Mouse (Mus musculus): ENCODE measurements around the gene Dnajc11. TPM values are rescaled to one million over a fixed set of nuclear protein-coding genes. Genes with fewer than 3 reads are reported as not detected.

Dnajc11 gene
- polyA plus RNA-seq, 1 experiment = 45.5 TPM

- H3K79me2 ChIP-seq (ENCODE audit: control insufficient read depth, insufficient read depth) = no peaks in the 10 kb centered on the region
- H3K4me3 ChIP-seq = no peak overlapping the region
- no peak overlapping the region for H3ac ChIP-seq (ENCODE audit: control insufficient read depth, insufficient read length)
- H3K27me3 ChIP-seq (ENCODE audit: control insufficient read depth, insufficient read depth, insufficient read length) = no peaks in the 10 kb centered on the region
- no peaks in the 10 kb centered on the region for H3K36me3 ChIP-seq (ENCODE audit: control insufficient read depth, insufficient read depth)
- H3K4me2 ChIP-seq (ENCODE audit: low read depth) = no peak overlapping the region
- TF ChIP-seq E2F4 (IDR thresholded peaks at IDR 0.05; ENCODE audit: insufficient read depth) (no peak), CEBPB (IDR thresholded peaks at IDR 0.05; ENCODE audit: insufficient read depth, poor library complexity, severe bottlenecking) (no peak), MAX (IDR thresholded peaks at IDR 0.05; ENCODE audit: low read depth) (no peak), MYOG (IDR thresholded peaks at IDR 0.05; ENCODE audit: control insufficient read depth in 1 of 3, insufficient read depth in 1 of 3, insufficient read length in 2 of 3, low read depth in 2 of 3) (no peak), POLR2A (IDR thresholded peaks at IDR 0.05; ENCODE audit: insufficient read length, low read depth) (no peak), TCF12 (IDR thresholded peaks at IDR 0.05; ENCODE audit: insufficient read depth, poor library complexity, severe bottlenecking) (no peak)
Measured at GRCm38 (mm10) chr4:151898600-151899245, 34.8 kb upstream of the Dnajc11 start.

- TF ChIP-seq TCF12 (IDR thresholded peaks at IDR 0.05; ENCODE audit: insufficient read depth, poor library complexity, severe bottlenecking) = no peak
- no peak for TF ChIP-seq MYOG (IDR thresholded peaks at IDR 0.05; ENCODE audit: control insufficient read depth in 1 of 3, insufficient read depth in 1 of 3, insufficient read length in 2 of 3, low read depth in 2 of 3)
- no peak for TF ChIP-seq E2F4 (IDR thresholded peaks at IDR 0.05; ENCODE audit: insufficient read depth)
- no peak for TF ChIP-seq MAX (IDR thresholded peaks at IDR 0.05; ENCODE audit: low read depth)
- no peak for TF ChIP-seq TCF3 (IDR thresholded peaks at IDR 0.05; ENCODE audit: insufficient read length, low read depth)
- TF ChIP-seq MYOD1 (IDR thresholded peaks at IDR 0.05; ENCODE audit: control insufficient read depth in 1 of 3, insufficient read length in 2 of 3, low read depth in 2 of 3) = no peak
- no peak for TF ChIP-seq SRF (IDR thresholded peaks at IDR 0.05; ENCODE audit: control insufficient read depth, insufficient read length, low read depth)
- TF ChIP-seq REST (IDR thresholded peaks at IDR 0.05; ENCODE audit: insufficient read depth, insufficient read length) = no peak
- no peaks in the 10 kb centered on the region for H3K79me2 ChIP-seq (ENCODE audit: control insufficient read depth, insufficient read depth)
Measured at GRCm38 (mm10) chr4:151899707-151900384, 33.6 kb upstream of the Dnajc11 start.

DNA sequence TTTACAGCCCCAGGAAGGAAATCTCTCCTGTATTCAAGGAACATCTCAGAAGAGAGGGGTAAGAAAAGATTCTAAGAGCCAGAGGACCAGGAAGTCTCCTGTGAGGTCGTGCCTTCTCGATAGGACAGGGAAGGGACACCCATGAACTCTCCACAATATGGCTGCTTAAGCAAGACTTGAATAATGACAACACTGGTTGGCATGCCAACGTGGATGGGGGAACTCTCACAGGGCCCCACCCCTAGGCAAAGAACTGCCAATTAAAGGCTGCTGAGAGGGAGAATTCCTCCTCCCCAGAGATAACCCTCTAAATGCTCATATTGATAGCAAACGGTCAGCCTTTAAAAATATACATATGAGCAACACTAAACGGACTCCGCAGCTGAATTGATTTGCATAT, 32.8 kb upstream of the Dnajc11 start:
- Histone ChIP-seq H3K27me3 (ENCODE audit: control insufficient read depth, insufficient read depth, insufficient read length) (peaks cover 5% of the 10 kb centered on the region), H3K79me2 (ENCODE audit: control insufficient read depth, insufficient read depth) (no peaks in the 10 kb centered on the region), H3K4me2 (ENCODE audit: low read depth) (no peak overlapping the region), H3K4me3 (no peak overlapping the region), H3K36me3 (ENCODE audit: control insufficient read depth, insufficient read depth) (no peaks in the 10 kb centered on the region), H3ac (ENCODE audit: control insufficient read depth, insufficient read length) (no peak overlapping the region)
- no peak for TF ChIP-seq MAX (IDR thresholded peaks at IDR 0.05; ENCODE audit: low read depth)

More at GRCm38 (mm10) chr4:151899707-151900384, 33.6 kb upstream of the Dnajc11 start:
- no peak overlapping the region for H3ac ChIP-seq (ENCODE audit: control insufficient read depth, insufficient read length)
- no peaks in the 10 kb centered on the region for H3K36me3 ChIP-seq (ENCODE audit: control insufficient read depth, insufficient read depth)
- no peak overlapping the region for H3K4me2 ChIP-seq (ENCODE audit: low read depth)
- no peak overlapping the region for H3K4me3 ChIP-seq
- H3K27me3 ChIP-seq (ENCODE audit: control insufficient read depth, insufficient read depth, insufficient read length) = no peaks in the 10 kb centered on the region

DNA sequence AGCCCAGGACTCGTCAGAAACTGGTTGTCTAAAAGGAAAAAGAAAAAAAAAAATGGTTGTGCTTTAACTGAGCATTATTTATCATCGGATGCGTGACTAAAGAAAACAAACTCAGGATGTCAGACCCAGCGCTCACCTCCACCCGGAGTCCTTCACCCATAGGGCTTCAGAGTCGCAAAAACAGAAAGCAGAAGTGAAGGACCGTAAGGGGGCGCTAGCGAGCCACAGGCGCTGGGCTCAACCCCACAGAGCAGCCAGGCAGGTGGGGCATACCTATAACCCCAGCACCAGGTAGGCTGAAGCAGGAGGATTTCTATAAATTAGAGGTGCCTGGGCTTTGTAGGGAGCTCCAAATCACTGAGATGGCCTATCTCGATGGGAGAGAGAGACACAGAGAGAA, 32.1 kb upstream of the Dnajc11 start:
- Histone ChIP-seq H3K4me3 (no peak overlapping the region), H3ac (ENCODE audit: control insufficient read depth, insufficient read length) (no peak overlapping the region), H3K4me2 (ENCODE audit: low read depth) (no peak overlapping the region), H3K36me3 (ENCODE audit: control insufficient read depth, insufficient read depth) (no peaks in the 10 kb centered on the region), H3K27me3 (ENCODE audit: control insufficient read depth, insufficient read depth, insufficient read length) (peaks cover 10% of the 10 kb centered on the region), H3K79me2 (ENCODE audit: control insufficient read depth, insufficient read depth) (no peaks in the 10 kb centered on the region)
- TF ChIP-seq REST (IDR thresholded peaks at IDR 0.05; ENCODE audit: insufficient read depth, insufficient read length) (no peak), USF1 (IDR thresholded peaks at IDR 0.05; ENCODE audit: low read depth) (no peak), MYOG (IDR thresholded peaks at IDR 0.05; ENCODE audit: control insufficient read depth in 1 of 3, insufficient read depth in 1 of 3, insufficient read length in 2 of 3, low read depth in 2 of 3) (no peak), E2F4 (IDR thresholded peaks at IDR 0.05; ENCODE audit: insufficient read depth) (no peak), POLR2AphosphoS2 (IDR thresholded peaks at IDR 0.05; ENCODE audit: insufficient read length, low read depth) (no peak), CEBPB (IDR thresholded peaks at IDR 0.05; ENCODE audit: insufficient read depth, poor library complexity, severe bottlenecking) (no peak), MAX (IDR thresholded peaks at IDR 0.05; ENCODE audit: low read depth) (no peak), TCF12 (IDR thresholded peaks at IDR 0.05; ENCODE audit: insufficient read depth, poor library complexity, severe bottlenecking) (no peak), POLR2A (IDR thresholded peaks at IDR 0.05; ENCODE audit: insufficient read length, low read depth) (no peak)

DNA sequence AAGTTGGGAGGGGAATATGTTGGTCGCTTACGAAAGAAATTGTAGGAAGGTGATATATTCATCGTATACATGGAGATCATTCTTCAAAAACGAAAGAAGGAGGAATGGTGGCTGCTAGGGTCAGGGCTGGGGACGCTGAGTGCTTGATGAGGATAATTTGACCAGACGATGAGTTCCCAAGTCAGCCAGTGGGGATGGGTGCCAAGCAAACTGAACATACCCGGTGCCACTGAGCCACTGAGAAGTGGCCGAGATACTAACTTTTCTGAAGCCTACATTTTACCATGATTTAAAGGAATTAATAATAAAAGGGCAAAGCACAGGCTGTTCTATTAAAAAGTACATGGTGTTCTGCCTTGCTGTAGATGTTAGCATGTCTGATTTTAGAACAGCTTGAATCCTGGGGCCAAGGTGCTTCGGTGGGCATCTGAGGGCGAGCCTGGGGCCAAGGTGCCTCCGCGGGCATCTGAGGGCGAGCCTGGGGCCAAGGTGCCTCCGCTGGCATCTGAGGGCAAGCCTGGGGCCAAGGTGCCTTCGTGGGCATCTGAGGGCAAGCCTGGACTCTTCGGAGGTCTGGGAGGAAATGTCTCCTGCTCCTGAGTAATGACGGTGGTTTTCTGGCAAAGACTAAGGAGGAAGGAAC, 31.3 kb upstream of the Dnajc11 start:
- TF ChIP-seq MAX (IDR thresholded peaks at IDR 0.05; ENCODE audit: low read depth) (no peak), MYOG (IDR thresholded peaks at IDR 0.05; ENCODE audit: control insufficient read depth in 1 of 3, insufficient read depth in 1 of 3, insufficient read length in 2 of 3, low read depth in 2 of 3) (no peak), CEBPB (IDR thresholded peaks at IDR 0.05; ENCODE audit: insufficient read depth, poor library complexity, severe bottlenecking) (no peak)
- Histone ChIP-seq H3K4me2 (ENCODE audit: low read depth) (no peak overlapping the region), H3ac (ENCODE audit: control insufficient read depth, insufficient read length) (no peak overlapping the region), H3K4me3 (no peak overlapping the region), H3K36me3 (ENCODE audit: control insufficient read depth, insufficient read depth) (no peaks in the 10 kb centered on the region), H3K27me3 (ENCODE audit: control insufficient read depth, insufficient read depth, insufficient read length) (peaks cover 14% of the 10 kb centered on the region), H3K79me2 (ENCODE audit: control insufficient read depth, insufficient read depth) (no peaks in the 10 kb centered on the region)
